Mouse (Mus musculus): Measurements from ENCODE around the gene Ddx20.
"Not testable (repeated sequence)": the region's sequence is repeated elsewhere in the genome, so short reads cannot be mapped to it uniquely, and the experiment has no call there.

The Ddx20 gene

DNA sequence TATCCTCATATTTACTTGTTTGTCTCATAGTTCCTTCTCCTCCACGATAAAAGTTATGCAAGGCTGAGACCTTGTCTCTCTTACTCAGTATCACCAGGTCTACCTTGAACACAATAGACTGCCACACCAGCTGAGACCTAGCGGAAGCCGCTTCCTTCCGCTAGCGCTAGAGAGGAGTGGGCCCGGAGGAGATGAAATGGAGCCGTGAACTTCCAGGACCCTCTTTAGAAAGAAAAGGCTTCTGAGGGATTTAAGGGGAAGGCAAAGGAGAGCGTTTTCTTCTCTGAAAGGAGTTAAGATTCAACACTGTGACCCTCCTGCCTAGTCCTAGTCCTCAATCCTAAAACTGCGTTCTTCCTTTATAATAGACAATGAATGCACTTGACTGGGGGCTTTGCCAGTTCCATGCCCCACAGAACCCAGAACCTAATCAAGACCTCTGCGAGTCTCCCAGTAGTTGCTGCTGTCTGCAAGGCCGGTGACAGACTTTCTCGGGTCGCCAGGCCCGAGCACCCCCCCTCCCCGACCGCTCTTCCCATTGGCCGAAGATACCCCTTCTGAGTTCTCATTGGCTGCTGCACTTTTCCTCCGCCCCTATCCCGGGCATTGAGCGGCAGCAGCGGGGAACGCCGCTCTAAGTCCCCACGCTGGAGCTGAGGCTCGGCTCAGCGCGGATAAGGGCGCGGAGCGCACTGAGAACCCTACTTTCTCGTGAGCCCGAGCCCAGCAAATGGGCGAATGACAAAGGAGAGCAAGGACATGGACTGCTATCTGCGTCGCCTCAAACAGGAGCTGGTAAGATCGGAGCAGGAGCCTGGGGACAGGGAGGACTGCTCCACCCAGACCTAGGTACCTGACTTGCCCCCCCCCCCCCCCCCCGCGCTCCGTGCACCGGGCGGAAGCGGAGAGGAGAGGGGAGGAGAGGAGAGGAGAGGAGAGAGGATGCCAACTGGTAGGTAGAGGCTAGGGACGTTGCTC lies 16.9 kb upstream of the Ddx20 start, which contains the start of gene Inka2:
Inka2 (plus strand) TSS at position 569 of the 978 bp plus-strand sequence.
- DNase-seq: peak; percentile 53 to 57

DNA sequence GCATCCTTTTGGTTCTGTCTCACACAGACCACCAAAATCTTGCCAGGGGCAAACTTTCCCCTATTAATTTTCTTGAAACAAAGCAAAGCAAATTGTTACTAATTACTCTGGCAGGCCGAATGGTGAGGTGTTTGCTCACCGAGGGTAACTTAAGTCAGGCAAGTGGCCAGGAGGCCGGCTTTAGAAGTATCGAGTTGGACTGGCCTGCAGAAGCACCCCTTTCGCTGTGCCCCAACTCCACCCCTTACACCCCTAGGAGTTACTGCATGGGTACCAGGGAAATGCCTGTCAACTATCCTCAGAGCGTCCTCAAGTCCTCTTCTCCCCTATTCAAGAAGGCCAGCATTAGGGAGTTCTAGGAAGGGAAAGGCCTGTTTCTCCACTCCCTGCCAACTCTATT lies 16.2 kb upstream of the Ddx20 start:
- no peak for DNase-seq

DNA sequence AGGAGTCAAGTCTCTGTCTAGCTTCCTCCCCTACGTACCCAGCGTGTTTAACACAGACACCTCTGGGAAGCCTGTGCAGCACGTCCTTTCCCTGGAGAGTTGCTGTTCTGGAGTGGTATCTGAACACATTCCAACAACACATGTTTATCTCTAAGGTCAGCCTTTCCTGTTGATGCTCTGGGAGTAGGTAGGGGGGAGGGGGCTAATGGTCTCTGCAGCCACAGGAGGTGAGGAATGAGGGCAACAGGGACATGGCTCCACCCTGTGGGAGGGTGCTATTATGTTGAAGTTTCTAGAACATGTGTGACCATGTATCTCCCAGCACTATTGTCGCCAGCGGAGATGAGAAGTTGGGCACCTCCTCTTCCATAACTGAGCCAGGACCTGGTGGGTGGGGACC lies 14.0 kb upstream of the Ddx20 start:
- no peak for DNase-seq

DNA sequence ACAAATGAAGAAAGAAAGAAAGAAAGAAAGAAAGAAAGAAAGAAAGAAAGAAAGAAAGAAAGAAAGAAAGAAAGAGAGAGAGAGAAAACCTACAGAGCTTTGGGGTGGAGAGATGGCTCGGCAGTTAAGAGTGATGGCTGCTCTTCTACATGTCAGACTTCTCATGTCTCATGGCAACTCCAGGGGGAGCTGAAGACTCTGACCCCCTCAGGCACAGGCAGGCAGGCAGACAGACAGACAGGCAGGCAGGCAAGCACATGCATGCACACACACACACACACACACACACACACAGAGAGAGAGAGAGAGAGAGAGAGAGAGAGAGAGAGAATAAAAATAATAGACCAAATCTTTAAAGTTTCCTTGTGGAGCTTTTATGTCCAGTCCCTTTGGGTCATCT lies 13.4 kb upstream of the Ddx20 start:
- DNase-seq: not testable (repeated sequence)

DNA sequence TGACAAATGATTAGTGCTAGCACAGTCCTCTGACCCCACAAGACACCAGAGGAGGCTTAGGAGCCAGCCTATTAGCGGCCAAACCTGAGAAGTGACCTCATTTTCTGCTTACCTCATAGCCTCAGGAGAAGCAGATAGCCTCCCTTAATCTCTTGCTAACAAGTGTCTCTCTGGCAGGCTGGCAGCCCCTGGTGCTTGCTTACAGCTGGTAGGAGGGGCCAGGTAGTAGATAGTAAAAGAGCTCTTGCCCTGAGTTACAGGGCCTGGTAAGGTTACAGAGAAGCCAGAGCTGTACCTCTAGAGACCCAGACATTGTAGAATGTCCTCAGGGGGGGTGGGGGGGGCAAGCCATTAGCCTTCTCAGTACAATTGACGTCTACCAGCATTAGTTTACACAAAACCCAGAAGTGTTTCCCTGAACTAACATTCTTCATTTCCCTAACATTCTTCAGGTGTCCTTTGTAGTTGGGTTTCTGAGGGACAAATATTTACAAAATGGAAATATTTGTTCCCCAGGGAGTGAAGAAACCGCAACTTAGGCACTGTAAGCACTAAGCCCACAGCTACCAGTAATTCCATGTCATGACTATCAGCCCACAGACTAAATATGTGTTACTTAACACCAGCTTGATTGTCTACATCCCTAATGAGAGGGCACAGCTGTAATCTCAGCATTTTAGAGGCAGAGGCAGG lies 12.0 kb upstream of the Ddx20 start:
- DNase-seq: no peak

DNA sequence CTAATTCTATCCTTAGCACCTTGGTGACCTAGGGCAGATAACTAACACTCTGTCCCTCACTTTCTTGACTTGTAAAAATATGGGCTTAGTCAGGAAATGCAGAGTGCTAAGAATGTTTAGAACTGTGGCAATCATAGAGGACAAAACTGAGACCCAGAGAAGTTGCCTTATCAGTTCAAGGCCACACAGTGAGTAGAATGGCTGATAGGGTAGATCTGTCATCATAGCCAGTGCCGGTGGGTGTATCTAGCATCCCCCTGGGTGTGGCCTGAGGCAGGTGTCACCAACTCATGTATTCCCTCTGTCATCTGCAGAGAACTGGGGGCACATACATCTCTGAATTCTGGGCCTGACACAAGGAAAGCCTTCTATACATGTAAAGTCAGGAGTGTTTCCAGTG lies 10.9 kb upstream of the Ddx20 start:
- no peak for DNase-seq

DNA sequence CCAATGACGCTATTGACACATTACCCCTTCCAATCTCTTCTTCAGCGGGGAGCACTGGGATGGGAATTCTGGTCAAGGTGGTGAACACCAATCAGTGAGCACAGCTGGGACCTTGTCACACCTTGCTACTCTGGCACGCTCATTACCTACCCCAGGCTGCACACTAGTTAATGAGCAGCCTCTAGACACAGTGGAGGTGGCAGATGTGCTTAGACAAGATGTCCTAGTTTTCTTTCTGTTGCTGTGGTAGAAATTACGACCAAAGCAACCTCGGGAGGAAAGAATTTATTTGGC lies 9.7 kb upstream of the Ddx20 start:
- no peak for DNase-seq

DNA sequence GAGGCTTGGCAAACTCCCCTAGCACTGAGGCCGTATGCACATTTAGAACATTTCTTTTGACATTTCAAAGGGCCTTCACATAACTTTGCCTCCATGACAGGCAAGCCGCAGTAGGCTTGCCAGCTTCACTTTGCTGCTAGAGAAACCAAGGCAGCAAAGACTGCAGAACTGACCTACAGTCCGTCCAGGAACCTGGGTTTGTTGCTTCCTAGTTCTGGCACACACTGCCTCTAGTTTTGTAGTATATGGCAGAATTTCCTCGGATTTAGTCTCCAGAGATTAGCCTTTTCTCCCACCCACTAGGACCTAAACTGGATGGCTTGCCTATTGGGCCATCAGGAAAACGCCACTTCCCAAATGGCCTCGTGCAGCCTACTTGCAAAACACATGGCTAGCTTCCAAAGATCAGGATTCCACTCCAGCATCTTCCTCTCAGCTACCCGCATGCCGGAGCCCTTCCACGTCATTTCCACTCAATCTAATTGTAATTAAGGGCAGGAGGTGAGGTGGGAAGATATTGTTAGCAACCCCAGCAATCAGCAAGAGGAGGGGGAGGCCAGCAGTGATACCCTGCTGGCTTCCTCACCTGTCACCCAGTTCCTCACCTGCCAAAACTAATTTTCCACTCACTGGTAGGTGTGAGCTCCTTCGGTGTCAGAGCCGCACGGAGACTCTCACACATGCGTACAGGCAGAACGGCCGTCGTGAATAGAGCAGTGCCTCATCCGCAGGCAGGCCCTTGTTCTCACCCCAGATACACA lies 9.2 kb upstream of the Ddx20 start:
- no peak for DNase-seq

DNA sequence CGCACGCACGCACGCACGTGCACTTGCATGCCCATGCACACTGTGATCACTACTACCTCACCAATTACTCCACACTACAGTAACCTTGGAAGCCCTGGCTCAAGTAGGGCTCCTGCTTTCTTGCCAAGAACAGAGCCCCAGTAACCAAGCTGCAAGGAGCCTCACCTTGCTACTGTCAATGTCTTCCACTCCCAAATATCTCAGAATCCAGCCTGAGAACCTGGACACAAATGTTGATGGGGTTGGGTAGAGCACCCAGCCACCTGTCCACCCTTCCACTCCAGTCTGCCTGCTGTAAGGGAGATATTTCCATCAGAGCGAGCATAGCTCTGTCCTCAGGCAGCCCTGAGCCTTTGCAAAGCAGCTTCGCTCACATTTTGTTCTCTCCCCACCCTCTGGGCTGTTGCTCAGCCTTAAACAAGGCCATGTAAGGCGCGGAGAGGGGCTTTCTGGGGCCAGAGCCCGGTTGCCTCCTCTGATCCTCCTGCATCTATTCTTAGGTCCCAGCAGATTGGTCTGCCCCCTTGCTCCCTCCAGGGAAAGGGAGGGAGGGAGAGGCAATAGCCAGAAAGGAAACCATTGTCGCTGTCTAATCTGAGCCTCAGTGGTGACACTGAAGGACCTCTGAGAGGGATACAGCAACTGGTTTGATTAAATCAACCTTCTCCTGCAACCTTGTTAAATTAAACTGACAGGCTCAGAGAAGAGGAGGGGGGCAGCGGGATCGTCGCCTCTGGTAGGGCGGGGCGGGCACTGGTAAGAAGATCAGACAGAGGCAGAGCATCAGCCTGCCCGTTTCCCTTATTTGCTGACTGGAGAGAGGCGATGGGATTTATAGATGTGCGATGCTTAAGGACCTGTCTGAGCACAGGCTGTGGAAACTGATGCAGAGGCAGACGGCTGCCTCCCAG lies 8.4 kb upstream of the Ddx20 start:
- no peak for DNase-seq

DNA sequence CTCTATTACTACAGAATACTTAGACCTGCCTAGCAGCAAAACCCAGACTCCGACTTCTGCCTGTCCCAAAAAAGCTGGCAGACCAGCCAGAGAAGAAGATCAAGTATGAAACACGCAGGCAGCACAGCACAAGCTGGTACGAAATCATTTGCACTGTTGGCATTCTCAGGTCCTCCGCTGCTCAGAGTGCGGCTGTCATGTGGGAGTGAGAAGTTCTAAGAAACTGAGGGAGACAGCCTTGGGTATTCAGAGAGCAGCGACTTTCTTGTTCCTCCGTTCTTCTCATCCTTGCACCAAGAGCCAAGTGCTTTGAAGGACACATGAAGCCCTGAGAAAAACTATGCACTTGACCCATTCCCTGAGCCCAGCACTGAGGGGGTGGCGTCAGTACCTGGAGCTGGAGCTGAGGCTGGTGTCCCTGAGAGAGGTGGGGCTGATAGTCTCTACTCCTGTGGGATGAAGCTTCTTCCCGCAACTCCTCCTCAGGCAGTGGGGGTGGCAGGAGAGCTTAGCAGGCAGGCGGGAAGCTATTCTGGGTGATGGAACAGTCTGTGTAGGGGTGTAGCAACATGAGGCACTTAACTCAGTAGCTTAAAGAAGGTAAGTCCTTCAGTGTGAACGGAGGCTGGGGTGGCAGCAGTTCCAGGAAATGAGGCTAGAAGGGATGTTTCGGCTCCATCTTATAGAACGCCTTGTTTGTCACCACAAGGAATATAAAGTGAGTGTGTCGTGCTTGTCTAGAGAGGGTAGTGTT lies 6.1 kb upstream of the Ddx20 start:
- DNase-seq: no peak

DNA sequence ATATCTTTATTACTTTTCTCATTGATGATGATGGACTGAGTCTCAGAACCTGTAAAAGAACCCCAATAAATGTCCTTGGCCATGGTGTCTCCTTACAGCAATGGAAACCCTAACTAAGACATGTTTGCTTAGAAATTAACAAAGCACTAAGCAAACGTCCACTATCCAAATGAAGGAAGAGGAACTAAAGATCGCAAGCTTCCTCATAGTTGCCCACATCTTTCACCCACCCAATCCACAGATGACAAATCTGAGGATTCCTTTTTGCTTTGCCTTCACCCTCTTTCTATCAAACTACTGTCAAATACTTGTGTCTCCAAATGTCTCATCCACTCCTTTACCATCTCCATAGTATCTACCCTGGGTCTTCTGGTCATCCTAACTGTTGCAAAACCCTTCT lies 1.2 kb upstream of the Ddx20 start:
- DNase-seq: no peak

DNA sequence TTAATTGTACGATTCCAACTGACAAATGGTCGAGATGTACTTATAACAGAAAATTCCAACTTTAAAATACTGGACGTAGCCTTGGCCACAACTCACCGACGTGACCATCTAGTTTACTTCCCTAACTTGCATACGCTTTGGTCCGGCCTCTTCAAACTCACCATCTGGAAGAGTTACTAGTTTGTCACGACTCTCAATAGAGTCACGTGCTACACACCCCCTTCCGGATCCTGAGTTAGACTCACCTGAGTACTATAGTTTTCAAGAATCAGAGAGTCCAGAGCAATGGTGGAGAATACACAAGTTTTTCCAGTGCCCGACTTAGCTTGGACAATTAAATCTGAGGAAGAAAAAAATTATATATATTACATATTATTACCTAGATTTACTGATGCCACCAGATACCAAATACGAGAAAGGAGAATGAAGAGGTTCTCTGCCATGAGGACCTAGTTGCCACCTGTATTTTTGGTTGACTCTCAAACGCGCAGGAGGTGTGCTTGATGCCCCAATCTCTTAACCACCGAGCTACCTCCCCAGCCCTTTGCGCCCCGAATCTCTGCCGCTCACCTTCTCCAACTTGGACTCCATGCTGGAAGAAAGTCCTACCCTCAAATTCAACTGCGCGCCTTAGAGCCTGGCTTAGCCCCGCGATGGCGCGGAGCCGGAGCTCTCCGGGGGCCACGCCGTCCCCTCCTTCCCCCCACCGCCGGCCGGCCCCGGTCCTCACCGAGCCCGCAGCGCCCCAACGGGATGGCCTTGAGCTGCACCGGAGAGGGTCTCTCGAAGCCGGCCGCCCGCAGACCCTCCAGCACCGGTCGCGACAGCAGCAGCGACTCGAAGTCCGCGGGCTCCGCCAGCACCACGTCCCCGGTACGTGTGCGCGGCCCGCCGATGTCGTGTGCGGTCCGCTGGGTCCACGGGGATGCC lies 715 bp downstream of the Ddx20 start:
- peak; percentile 12 to 16 for DNase-seq

DNA sequence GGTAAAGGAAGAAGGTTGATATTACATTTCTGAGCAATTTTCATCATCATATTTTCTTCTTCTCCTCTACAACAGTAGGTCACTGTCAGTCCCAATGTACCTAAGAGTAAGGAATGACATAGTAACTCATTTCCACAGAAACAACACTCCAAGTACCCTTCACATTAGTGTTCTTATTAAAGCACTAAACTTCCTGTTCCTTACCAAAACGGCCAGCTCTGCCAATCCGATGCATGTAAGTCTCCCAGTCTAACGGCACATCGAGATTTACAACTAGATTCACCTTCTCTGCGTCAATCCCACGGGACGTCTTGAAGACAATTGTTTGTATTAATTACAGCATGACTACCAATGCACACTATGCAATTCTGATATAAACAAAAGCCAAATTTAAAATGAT lies 7.0 kb downstream of the Ddx20 start:
- DNase-seq: no peak

DNA sequence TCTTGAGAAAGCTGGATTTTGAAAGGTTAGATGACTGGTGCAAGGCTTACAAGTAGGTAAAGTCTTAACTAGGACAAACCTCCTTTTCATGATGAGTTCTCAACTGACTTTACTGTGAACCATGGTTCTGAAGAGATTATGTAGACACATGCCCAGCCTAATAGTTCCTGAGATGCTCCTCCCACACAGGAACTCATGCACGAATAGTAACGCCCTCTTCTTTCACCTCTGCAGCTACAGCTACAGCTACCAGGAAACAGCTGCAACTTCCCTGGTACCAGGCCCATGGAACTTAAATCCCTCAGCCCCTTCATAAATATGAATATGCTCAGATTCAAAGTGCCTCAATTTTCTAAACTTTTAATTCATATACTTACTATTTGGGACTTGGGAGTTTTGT lies 11.4 kb downstream of the Ddx20 start:
- DNase-seq: no peak

DNA sequence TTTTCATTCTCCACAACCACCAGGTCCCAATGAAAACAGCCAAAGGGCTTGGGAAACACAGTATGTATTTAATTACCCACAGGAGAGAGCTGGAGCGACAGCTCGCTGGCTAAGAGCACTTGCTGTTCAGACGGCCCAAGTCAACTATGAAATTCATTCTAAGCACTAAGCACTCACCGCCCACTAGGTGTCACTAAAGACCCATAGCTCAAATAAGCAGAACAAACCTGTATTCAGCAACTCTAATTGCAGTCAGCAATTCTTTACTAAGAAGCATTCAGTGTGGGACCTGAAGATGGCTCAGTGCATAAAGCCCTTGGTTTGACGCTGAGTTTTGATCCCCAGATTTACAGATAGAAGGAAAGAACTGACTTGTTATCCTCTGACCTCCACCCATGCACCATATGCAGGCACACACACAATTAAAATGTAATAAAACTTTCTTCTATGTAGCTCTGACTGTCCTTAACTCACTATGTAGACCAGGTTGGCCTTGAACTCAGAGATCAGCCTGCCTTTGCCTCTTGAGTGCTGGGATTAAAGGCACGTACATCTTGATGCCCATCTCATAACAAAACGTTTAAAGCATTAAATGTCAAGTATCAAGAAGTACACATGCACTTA lies 12.7 kb downstream of the Ddx20 start:
- DNase-seq: peak; percentile 82 to 86

DNA sequence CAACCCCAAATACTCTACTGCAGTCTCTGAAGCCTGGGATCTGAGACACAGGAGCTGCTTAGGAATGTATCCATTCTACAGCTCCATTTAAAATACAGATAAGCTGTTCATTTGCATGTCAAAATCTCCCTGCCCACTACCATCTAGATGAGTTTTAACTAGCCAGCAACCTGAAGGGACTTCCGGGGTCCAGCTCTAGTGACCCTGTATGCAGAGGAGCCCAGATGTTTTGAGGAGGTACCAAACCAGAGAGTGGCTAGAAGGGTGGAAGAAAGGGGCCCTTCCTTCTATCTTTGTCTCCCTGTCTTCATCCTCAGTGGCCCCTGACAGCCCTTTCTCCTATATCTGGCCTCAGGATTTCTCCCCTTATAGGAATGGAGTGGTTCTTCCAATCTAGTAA lies 16.6 kb downstream of the Ddx20 start:
- no peak for DNase-seq

DNA sequence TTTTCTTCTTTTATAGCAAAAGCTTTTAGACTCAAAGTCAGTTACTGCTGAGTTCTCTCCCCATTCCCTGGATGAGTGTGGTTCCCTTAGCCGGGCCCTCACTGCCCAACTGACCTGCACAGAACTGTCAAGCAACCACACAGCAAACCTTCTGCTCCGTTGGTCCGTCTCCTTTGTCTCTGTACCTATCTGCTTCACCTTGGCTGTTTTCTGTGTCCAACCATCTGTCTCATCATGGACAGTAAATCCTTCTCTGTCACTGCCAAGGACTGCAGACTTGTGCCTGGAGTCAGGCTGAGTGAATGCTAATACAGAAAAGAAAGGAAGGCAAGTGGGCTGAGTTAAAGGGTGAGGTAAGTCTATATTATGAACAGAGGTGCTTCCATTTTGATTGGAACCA lies 17.6 kb downstream of the Ddx20 start:
- DNase-seq: no peak

DNA sequence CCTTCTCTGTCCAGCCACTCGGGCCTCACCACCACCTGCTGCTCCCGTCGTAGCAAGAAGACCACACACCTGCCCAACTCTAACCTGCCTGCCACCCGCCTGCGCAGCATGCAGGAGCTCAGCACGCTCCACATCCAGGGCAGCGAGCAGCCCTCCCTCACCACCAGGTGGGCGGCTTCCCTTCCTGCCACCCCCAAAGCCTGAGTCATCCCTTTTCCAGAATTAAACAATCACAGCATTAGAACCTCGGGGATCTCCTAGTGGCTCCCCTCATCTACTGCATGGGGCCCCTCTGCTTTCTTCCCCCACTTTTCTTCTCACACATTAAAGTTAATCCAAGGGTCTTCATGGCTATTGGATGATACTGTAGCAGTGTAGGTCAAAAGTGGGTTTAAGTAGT lies 19.2 kb downstream of the Ddx20 start:
- DNase-seq: no peak

DNA sequence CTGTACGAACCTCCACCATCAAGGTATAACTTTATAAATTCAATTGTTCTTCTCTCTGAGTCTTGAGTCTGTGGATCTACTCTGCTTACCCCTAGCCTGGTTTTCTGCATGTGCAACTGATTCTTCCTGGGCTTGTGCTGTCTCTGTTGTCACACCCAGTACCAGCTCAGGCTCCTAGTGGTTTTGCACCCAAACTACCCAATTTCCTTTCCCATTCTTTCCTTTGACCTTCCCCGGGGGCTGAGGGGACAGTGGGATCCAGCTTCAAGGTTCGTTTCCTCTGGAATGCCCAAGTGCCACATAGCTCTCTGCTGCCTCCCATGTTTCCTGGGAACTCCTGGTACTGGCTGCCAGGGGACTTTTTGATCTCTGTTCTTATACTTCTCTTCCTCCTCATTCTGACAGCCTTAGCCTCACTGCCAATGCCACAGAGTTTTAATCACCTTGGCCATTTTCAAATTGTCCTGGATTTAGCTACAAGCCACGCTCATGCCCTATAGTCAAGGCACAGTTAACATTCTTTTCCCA lies 20.3 kb downstream of the Ddx20 start:
- DNase-seq: no peak
